Mouse (Mus musculus): ENCODE measurements around the gene Nostrin. TPM values are rescaled to one million over a fixed set of nuclear protein-coding genes. Genes with fewer than 3 reads are reported as not detected.

Nostrin gene
- total and polyA plus RNA-seq, 3 experiments: 0.47 TPM; not detected in 2

GRCm38 (mm10) chr2:69230137-69230536 lies 94.5 kb downstream of the Nostrin start:
- Histone ChIP-seq H3K9ac (ENCODE audit: control insufficient read depth, low read depth, low read length, poor library complexity, severe bottlenecking) (no peak overlapping the region), H3K4me3 (ENCODE audit: control insufficient read depth in 1 of 2, insufficient read depth in 1 of 2, low read depth in 2 of 2, low read length in 2 of 2) (no peak overlapping the region), H3K27ac (ENCODE audit: control insufficient read depth, low read depth, low read length) (no peak overlapping the region), H3K79me2 (ENCODE audit: control insufficient read depth, insufficient read depth, low read length, poor library complexity) (no peaks in the 10 kb centered on the region), H3K9me3 (replicated peaks; ENCODE audit: insufficient read depth, low read length) (no peaks in the 10 kb centered on the region), H3K27me3 (ENCODE audit: control insufficient read depth in 1 of 2, insufficient read depth in 2 of 2, low read length in 2 of 2) (0 out of 4 replicates have a peak, but pooled peaks cover 0 to 1% of the 10 kb centered on the region in 2 experiments), H3K4me1 (ENCODE audit: control insufficient read depth in 1 of 2, insufficient read depth in 2 of 2, low read length in 2 of 2) (no peaks in the 10 kb centered on the region), H3K36me3 (ENCODE audit: control insufficient read depth in 1 of 2, insufficient read depth in 2 of 2, low read length in 2 of 2) (no peaks in the 10 kb centered on the region)
- no peak for DNase-seq (ENCODE audit: low read depth, low spot score)
- TF ChIP-seq USF2 (IDR thresholded peaks at IDR 0.05; ENCODE audit: borderline replicate concordance in 1 of 2, insufficient read depth in 1 of 2, low read depth in 1 of 2, low read length in 2 of 2) (no peak), POLR2AphosphoS2 (IDR thresholded peaks at IDR 0.05; ENCODE audit: low read length) (no peak)

- no peak overlapping the region for H3K9ac ChIP-seq (ENCODE audit: control insufficient read depth, low read depth, low read length, poor library complexity, severe bottlenecking)
- H3K9me3 ChIP-seq (replicated peaks; ENCODE audit: insufficient read depth, low read length): no peaks in the 10 kb centered on the region
- H3K27me3 ChIP-seq (ENCODE audit: control insufficient read depth in 1 of 2, insufficient read depth in 2 of 2, low read length in 2 of 2): 0 out of 4 replicates have a peak, but pooled peaks cover 0 to 1% of the 10 kb centered on the region in 2 experiments
- no peaks in the 10 kb centered on the region for H3K4me1 ChIP-seq (ENCODE audit: control insufficient read depth in 1 of 2, insufficient read depth in 2 of 2, low read length in 2 of 2)
- H3K27ac ChIP-seq (ENCODE audit: control insufficient read depth, low read depth, low read length): no peak overlapping the region
- no peaks in the 10 kb centered on the region for H3K36me3 ChIP-seq (ENCODE audit: control insufficient read depth in 1 of 2, insufficient read depth in 2 of 2, low read length in 2 of 2)
- DNase-seq (ENCODE audit: low read depth, low spot score): no peak
- no peaks in the 10 kb centered on the region for H3K79me2 ChIP-seq (ENCODE audit: control insufficient read depth, insufficient read depth, low read length, poor library complexity)
- TF ChIP-seq POLR2AphosphoS5 (IDR thresholded peaks at IDR 0.05; ENCODE audit: borderline replicate concordance, low read depth, low read length): no peak
- no peak for TF ChIP-seq HCFC1 (IDR thresholded peaks at IDR 0.05; ENCODE audit: low read depth, low read length)
- TF ChIP-seq USF2 (IDR thresholded peaks at IDR 0.05; ENCODE audit: borderline replicate concordance in 1 of 2, insufficient read depth in 1 of 2, low read depth in 1 of 2, low read length in 2 of 2): no peak
- no peak for TF ChIP-seq MYB (IDR thresholded peaks at IDR 0.05; ENCODE audit: low read depth, low read length)
- TF ChIP-seq UBTF (IDR thresholded peaks at IDR 0.05; ENCODE audit: borderline replicate concordance, insufficient read depth, low read depth, low read length): no peak
- no peak for TF ChIP-seq BHLHE40 (IDR thresholded peaks at IDR 0.05; ENCODE audit: borderline replicate concordance, low read depth, low read length)
- TF ChIP-seq MXI1 (IDR thresholded peaks at IDR 0.05; ENCODE audit: low read depth, low read length): no peak
- TF ChIP-seq USF1 (IDR thresholded peaks at IDR 0.05; ENCODE audit: low read depth, low read length): no peak
- no peak for TF ChIP-seq CHD2 (IDR thresholded peaks at IDR 0.05; ENCODE audit: low read length)
- TF ChIP-seq KAT2A (conservative IDR thresholded peaks at IDR 0.05; ENCODE audit: low read depth, low read length): no peak
- TF ChIP-seq ZMIZ1 (IDR thresholded peaks at IDR 0.05; ENCODE audit: low read depth, low read length): no peak
- TF ChIP-seq CHD1 (IDR thresholded peaks at IDR 0.05; ENCODE audit: low read depth, low read length): no peak
- TF ChIP-seq MAX (IDR thresholded peaks at IDR 0.05; ENCODE audit: low read length): no peak
- TF ChIP-seq TCF12 (IDR thresholded peaks at IDR 0.05; ENCODE audit: low read depth, low read length): no peak
- no peak for TF ChIP-seq E2F4 (IDR thresholded peaks at IDR 0.05; ENCODE audit: borderline replicate concordance, low read depth, low read length)
- no peak for TF ChIP-seq POLR2A (IDR thresholded peaks at IDR 0.05; ENCODE audit: control insufficient read depth in 1 of 2, insufficient read depth in 1 of 2, low read depth in 1 of 2, low read length in 2 of 2, poor library complexity in 1 of 2)
- TF ChIP-seq RAD21 (IDR thresholded peaks at IDR 0.05; ENCODE audit: low read depth, low read length): no peak
- no peak for TF ChIP-seq ELF1 (IDR thresholded peaks at IDR 0.05; ENCODE audit: low read depth, low read length)
- TF ChIP-seq EP300 (IDR thresholded peaks at IDR 0.05; ENCODE audit: low read depth in 1 of 2, low read length in 2 of 2): no peak
- TF ChIP-seq SMC3 (IDR thresholded peaks at IDR 0.05; ENCODE audit: low read depth, low read length): no peak
- H3K4me3 ChIP-seq (ENCODE audit: control insufficient read depth in 1 of 2, insufficient read depth in 1 of 2, low read depth in 2 of 2, low read length in 2 of 2): no peak overlapping the region
These were observed 96.5 kb downstream of the Nostrin start for GRCm38 (mm10) chr2:69232101-69232500.
